Mouse (Mus musculus) kidney, embryonic 14.5 days (tissue): Measurements from ENCODE around the gene Uhmk1. TPM values are rescaled to one million over a fixed set of nuclear protein-coding genes. Genes with fewer than 3 reads are reported as not detected.

ENCODE experiments used
- ATAC-seq: fragments of 200-750 bp; cut with Nextera tagmentation; 2 replicates; pipeline ENCODE4 v1.8.0; 2017; ENCODE audit warnings: moderate number of reproducible peaks, mild to moderate bottlenecking, moderate TSS enrichment, moderate library complexity; ENCODE audit not compliant: low FRiP score, low TSS enrichment
- H3K27ac ChIP-seq: fragments of 300-500 bp; sonication (generic); 2 replicates; pipeline ENCODE4 v1.5.1; 2014; ENCODE audit warnings: low read depth, mild to moderate bottlenecking, low read length, moderate library complexity, mixed read lengths
- H3K27me3 ChIP-seq: fragments of 300-500 bp; sonication (generic); 2 replicates; pipeline ENCODE4 v1.6.1; 2014; ENCODE audit warnings: mild to moderate bottlenecking, low read length; ENCODE audit not compliant: control insufficient read depth, insufficient read depth
- H3K36me3 ChIP-seq: fragments of 300-500 bp; sonication (generic); 2 replicates; pipeline ENCODE4 v1.6.1; 2014; ENCODE audit warnings: low read length, mixed read lengths; ENCODE audit not compliant: control insufficient read depth, insufficient read depth
- H3K4me1 ChIP-seq: fragments of 300-500 bp; sonication (generic); 2 replicates; pipeline ENCODE4 v1.6.1; 2014; ENCODE audit warnings: low read length, mixed read lengths; ENCODE audit not compliant: control insufficient read depth, insufficient read depth
- H3K4me2 ChIP-seq: fragments of 300-500 bp; sonication (generic); replicated peaks from 2 replicates; pipeline ENCODE4 v1.6.1; 2014; ENCODE audit warnings: low read depth, mild to moderate bottlenecking, low read length
- H3K4me3 ChIP-seq: fragments of 300-500 bp; sonication (generic); 2 replicates; pipeline ENCODE4 v1.5.1; 2014; ENCODE audit warnings: mild to moderate bottlenecking, low read length
- H3K9ac ChIP-seq: fragments of 300-500 bp; sonication (generic); 2 replicates; pipeline ENCODE4 v1.6.1; 2014; ENCODE audit warnings: low read depth, mild to moderate bottlenecking, low read length, moderate library complexity
- H3K9me3 ChIP-seq: fragments of 300-500 bp; sonication (generic); 2 replicates; pipeline ENCODE4 v1.6.1; 2016; ENCODE audit warnings: low read length; ENCODE audit not compliant: control insufficient read depth
- WGBS: fragments of 180-500 bp; shearing (Covaris S2); extraction: QIAGEN DNeasy Blood & Tissue Kit; methylation state at CpG from one replicate; pipeline ENCODE4 v1.1.7; 2014; 5-methylcytosine and 5-hydroxymethylcytosine counted together
- polyA plus RNA-seq: library from polyadenylated mRNA; unstranded; fragments of >200 nt; fragmentation: Nextera tagmentation; extraction: Ambion mirVana; gene quantifications from 2 replicates; pipeline ENCODE4 v1.2.1, GENCODE M21; 2014

The Uhmk1 gene
- polyA plus RNA-seq, 1 experiment from 2014 or later: 12.2 TPM

DNA sequence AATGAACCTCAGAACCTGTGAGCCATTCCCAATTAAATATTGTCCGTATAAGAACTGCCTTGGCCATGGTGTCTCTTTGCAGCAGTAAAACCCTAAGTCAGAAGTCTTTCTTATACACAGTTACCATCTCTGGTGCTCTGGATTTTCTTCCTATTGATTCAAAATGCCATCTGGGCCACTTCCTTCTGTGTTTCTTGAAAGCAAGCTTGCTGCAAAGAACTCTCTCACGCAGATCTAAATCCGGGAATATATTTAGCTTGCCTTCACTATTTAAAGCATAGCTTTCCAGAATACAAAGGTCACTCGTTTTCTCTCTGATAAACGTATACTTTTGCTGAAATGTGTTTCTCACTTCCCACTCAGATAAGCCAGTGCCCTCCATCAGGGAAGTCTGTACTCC, 28.7 kb downstream of the Uhmk1 start:
- H3K4me3 ChIP-seq: no peak overlapping the region
- no peaks in the 10 kb centered on the region for H3K9me3 ChIP-seq
- H3K9ac ChIP-seq: no peak overlapping the region
- H3K4me2 ChIP-seq: no peak overlapping the region
- no peaks in the 10 kb centered on the region for H3K36me3 ChIP-seq
- H3K27ac ChIP-seq: no peak overlapping the region
- WGBS: 85% methylated on average over 5 of the region's 5 CpGs
- no peaks in the 10 kb centered on the region for H3K27me3 ChIP-seq
- no peaks in the 10 kb centered on the region for H3K4me1 ChIP-seq
- ATAC-seq: no peak

DNA sequence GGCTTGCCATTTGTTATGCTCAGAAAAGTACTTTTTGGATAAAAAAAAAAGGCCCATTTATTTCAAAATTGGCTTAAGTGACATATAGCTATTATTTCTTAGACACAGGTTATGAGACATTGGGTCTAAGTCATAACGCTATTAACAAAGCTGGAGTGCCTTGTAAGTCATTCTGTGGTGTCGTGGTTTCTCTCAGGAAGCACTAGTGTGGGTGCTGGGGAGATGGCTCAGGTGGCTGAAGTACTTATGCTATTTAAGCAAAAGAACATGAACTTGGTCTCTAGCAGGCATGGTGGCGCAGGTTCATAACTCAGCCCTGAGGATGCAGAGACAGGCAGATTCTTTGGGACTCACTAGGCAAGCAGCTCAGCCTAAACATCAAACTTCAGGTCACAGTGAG, 30.1 kb downstream of the Uhmk1 start:
- no peak overlapping the region for H3K4me3 ChIP-seq
- 88% methylated on average over 3 of the region's 3 CpGs for WGBS
- no peak overlapping the region for H3K27ac ChIP-seq
- H3K9ac ChIP-seq: no peak overlapping the region
- ATAC-seq: no peak
- no peaks in the 10 kb centered on the region for H3K36me3 ChIP-seq
- H3K4me2 ChIP-seq: no peak overlapping the region
- no peaks in the 10 kb centered on the region for H3K27me3 ChIP-seq
- H3K9me3 ChIP-seq: no peaks in the 10 kb centered on the region
- H3K4me1 ChIP-seq: no peaks in the 10 kb centered on the region

- ATAC-seq: no peak
- no peaks in the 10 kb centered on the region for H3K9me3 ChIP-seq
- no peaks in the 10 kb centered on the region for H3K27me3 ChIP-seq
Observed at GRCm38 (mm10) chr1:170182706-170183105, 32.5 kb downstream of the Uhmk1 start.

GRCm38 (mm10) chr1:170176661-170177239, 38.4 kb downstream of the Uhmk1 start:
- H3K36me3 ChIP-seq: no peaks in the 10 kb centered on the region
- ATAC-seq: no peak
- WGBS: 91% methylated on average over 8 of the region's 8 CpGs
- H3K27ac ChIP-seq: no peak overlapping the region
- no peak overlapping the region for H3K9ac ChIP-seq
- H3K27me3 ChIP-seq: no peaks in the 10 kb centered on the region
- H3K4me2 ChIP-seq: no peak overlapping the region
- no peaks in the 10 kb centered on the region for H3K9me3 ChIP-seq
- H3K4me1 ChIP-seq: peaks cover 11% of the 10 kb centered on the region; the same call in 1 of the 2 replicates
- no peak overlapping the region for H3K4me3 ChIP-seq

More at GRCm38 (mm10) chr1:170182706-170183105, 32.5 kb downstream of the Uhmk1 start:
- Histone ChIP-seq H3K4me3 (no peak overlapping the region), H3K9ac (no peak overlapping the region), H3K4me1 (no peaks in the 10 kb centered on the region), H3K27ac (no peak overlapping the region), H3K36me3 (no peaks in the 10 kb centered on the region), H3K4me2 (no peak overlapping the region)

- Histone ChIP-seq H3K27ac (no peak overlapping the region), H3K27me3 (no peaks in the 10 kb centered on the region), H3K4me2 (no peak overlapping the region; the same call in none of the 2 replicates), H3K9ac (no peak overlapping the region), H3K4me1 (peaks cover 11% of the 10 kb centered on the region; the same call in 1 of the 2 replicates), H3K36me3 (no peaks in the 10 kb centered on the region), H3K4me3 (no peak overlapping the region), H3K9me3 (no peaks in the 10 kb centered on the region)
- no peak for ATAC-seq
- WGBS: 45% methylated on average over 6 of the region's 6 CpGs
Observed at GRCm38 (mm10) chr1:170175848-170176247, 39.3 kb downstream of the Uhmk1 start.

- Histone ChIP-seq H3K9ac (peak within 1 kb of the TSS; percentile 85), H3K4me3 (peak within 1 kb of the TSS; percentile 86), H3K27me3 (no peaks in the 10 kb centered on the region), H3K4me1 (peaks cover 11% of the 10 kb centered on the region; the same call in 1 of the 2 replicates), H3K27ac (peak within 1 kb of the TSS; percentile 85), H3K4me2 (peak within 1 kb of the TSS; percentile 79), H3K36me3 (no peaks in the 10 kb centered on the region), H3K9me3 (no peaks in the 10 kb centered on the region)
- 0% methylated on average over 52 of the region's 52 CpGs for WGBS
- ATAC-seq: peak; percentile 98
Observed at GRCm38 (mm10) chr1:170174814-170175332, 40.3 kb downstream of the Uhmk1 start, which contains the start of gene Uap1. Gene Uap1, minus strand, starts transcription at chr1:170174957.

DNA sequence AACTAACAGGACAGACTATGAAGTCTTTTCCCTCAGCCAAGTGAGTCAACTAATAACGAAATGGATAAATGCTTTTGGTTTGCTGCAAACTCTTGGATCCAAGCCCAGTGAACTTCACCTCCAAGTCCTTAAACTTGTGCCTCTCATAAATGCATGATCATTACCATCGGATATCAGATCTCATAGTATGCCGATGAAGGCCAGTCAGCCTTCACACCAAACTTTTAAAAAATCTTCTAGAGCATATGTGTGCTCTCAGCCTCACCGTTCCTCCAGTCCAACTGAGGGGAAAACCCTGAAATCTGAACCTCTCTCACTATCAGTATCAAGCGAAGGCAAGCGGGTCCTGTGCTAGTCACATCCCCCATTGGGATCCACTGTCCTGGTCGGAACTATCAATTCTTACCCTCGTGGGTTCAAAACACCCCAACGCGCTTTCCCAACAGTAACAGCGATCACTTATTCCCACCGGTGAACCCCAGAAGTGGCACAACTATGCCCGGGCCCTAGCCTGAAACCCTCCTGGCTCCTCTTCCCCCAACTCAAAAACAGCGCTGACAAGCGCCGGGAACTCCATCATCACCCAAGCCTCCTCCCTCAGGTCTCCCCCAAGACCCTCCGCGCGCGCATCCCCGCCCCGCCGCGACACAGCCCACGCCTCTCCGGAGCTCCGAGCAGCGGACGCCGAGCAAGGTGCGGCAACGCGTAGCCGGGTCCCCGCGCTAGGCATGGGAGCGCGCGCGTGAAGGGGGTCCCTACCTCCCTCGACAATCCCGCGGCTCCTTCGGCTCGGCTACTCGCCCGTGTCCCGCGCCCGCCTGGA, 41.0 kb downstream of the Uhmk1 start:
- Histone ChIP-seq H3K27ac (peak overlapping the region; percentile 77; the same call in 1 of the 2 replicates), H3K9me3 (no peaks in the 10 kb centered on the region), H3K27me3 (no peaks in the 10 kb centered on the region), H3K9ac (peak overlapping the region; percentile 85), H3K36me3 (no peaks in the 10 kb centered on the region), H3K4me3 (peak overlapping the region; percentile 86), H3K4me2 (peak overlapping the region; percentile 79), H3K4me1 (peaks cover 11% of the 10 kb centered on the region; the same call in 1 of the 2 replicates)
- under 1% methylated on average over 50 of the region's 50 CpGs for WGBS
- ATAC-seq: no peak; the same call in 1 of the 2 replicates

GRCm38 (mm10) chr1:170167781-170168180, 47.4 kb downstream of the Uhmk1 start:
- Histone ChIP-seq H3K9ac (no peak overlapping the region), H3K27me3 (no peaks in the 10 kb centered on the region), H3K9me3 (no peaks in the 10 kb centered on the region), H3K4me3 (no peak overlapping the region), H3K4me2 (no peak overlapping the region), H3K36me3 (peaks cover 23% of the 10 kb centered on the region), H3K27ac (no peak overlapping the region), H3K4me1 (no peaks in the 10 kb centered on the region)
- ATAC-seq: no peak
- WGBS: 88% methylated on average over 5 of the region's 6 CpGs

DNA sequence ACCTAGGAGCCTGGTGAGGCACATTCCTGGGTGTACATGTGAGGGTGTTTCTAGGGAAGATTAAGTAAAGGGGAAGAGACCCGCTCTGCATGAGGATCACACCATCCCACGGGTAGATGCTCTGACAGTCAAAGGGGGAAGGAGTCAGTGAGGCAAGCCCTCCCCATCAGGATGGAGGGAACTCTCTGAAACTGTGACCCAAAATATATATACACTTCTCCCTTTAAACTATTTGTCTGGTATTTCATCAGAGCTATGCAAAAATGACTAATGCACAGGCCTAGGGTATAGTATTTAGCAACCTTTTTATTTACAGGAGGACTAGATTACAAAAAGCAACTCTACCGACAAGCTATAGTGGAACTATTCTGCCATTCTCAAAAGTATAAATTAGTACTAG, 50.3 kb downstream of the Uhmk1 start:
- 83% methylated on average over 3 of the region's 3 CpGs for WGBS
- Histone ChIP-seq H3K36me3 (peaks cover 41% of the 10 kb centered on the region), H3K4me1 (no peaks in the 10 kb centered on the region), H3K4me2 (no peak overlapping the region), H3K9ac (no peak overlapping the region), H3K4me3 (no peak overlapping the region), H3K27me3 (no peaks in the 10 kb centered on the region), H3K9me3 (no peaks in the 10 kb centered on the region), H3K27ac (no peak overlapping the region)
- no peak for ATAC-seq
